Mouse (Mus musculus) hindbrain, embryonic 14.5 days (tissue): ENCODE results near the gene Pitpnm1. TPM values are rescaled to one million over a fixed set of nuclear protein-coding genes. Genes with fewer than 3 reads are reported as not detected.
A peak's percentile ranks its signal among the peaks of the same experiment; 100 is the strongest.

Source experiments
- ATAC-seq: fragments of 200-750 bp; cut with Nextera tagmentation; 2 replicates; pipeline ENCODE4 v1.8.0; 2017; ENCODE audit warnings: moderate number of reproducible peaks, mild to moderate bottlenecking, moderate TSS enrichment, moderate library complexity; ENCODE audit not compliant: low FRiP score
- DNase-seq: peaks from one replicate; pipeline ENCODE4 v3.0.0-alpha.2; 2015; ENCODE audit warnings: low spot score
- H3K27ac ChIP-seq: fragments of 300-500 bp; sonication (generic); 2 replicates; pipeline ENCODE4 v1.5.1; 2014; ENCODE audit warnings: mild to moderate bottlenecking, moderate library complexity
- H3K27me3 ChIP-seq: fragments of 300-500 bp; sonication (generic); 2 replicates; pipeline ENCODE4 v1.6.1; 2014; ENCODE audit warnings: mild to moderate bottlenecking, low read length, mixed read lengths; ENCODE audit not compliant: control insufficient read depth, insufficient read depth
- H3K36me3 ChIP-seq: fragments of 300-500 bp; sonication (generic); replicated peaks from 2 replicates; pipeline ENCODE4 v1.6.1; 2014; ENCODE audit not compliant: control insufficient read depth, insufficient read depth
- H3K4me1 ChIP-seq: fragments of 300-500 bp; sonication (generic); replicated peaks from 2 replicates; pipeline ENCODE4 v1.6.1; 2014; ENCODE audit warnings: antibody characterized with exemption, low read length, mixed read lengths; ENCODE audit not compliant: control insufficient read depth, insufficient read depth
- H3K4me2 ChIP-seq: fragments of 300-500 bp; sonication (generic); replicated peaks from 2 replicates; pipeline ENCODE4 v1.6.1; 2014; ENCODE audit warnings: mild to moderate bottlenecking, moderate library complexity
- H3K4me3 ChIP-seq: fragments of 300-500 bp; sonication (generic); replicated peaks from 2 replicates; pipeline ENCODE4 v1.5.1; 2014; ENCODE audit warnings: mild to moderate bottlenecking, low read length
- H3K9ac ChIP-seq: fragments of 300-500 bp; sonication (generic); 2 replicates; pipeline ENCODE4 v1.6.1; 2014
- H3K9me3 ChIP-seq: fragments of 300-500 bp; sonication (generic); 2 replicates; pipeline ENCODE4 v1.6.1; 2016; ENCODE audit warnings: low read length; ENCODE audit not compliant: control insufficient read depth
- WGBS: fragments of 180-500 bp; shearing (Covaris S2); extraction: QIAGEN DNeasy Blood & Tissue Kit; methylation state at CpG from one replicate; pipeline ENCODE4 v1.1.7; 2014; 5-methylcytosine and 5-hydroxymethylcytosine counted together
- polyA plus RNA-seq: library from polyadenylated mRNA; unstranded; fragments of >200 nt; fragmentation: Nextera tagmentation; extraction: Ambion mirVana; gene quantifications from 2 replicates; pipeline ENCODE4 v1.2.1, GENCODE M21; 2014

The Pitpnm1 gene
- polyA plus RNA-seq, 1 experiment from 2014 or later, result 70.0 TPM

- no peaks in the 10 kb centered on the region for H3K36me3 ChIP-seq
- H3K4me1 ChIP-seq, result peaks cover 48% of the 10 kb centered on the region
- peak overlapping the region; percentile 73 for H3K4me2 ChIP-seq
- peaks cover 9% of the 10 kb centered on the region; the same call in 1 of the 2 replicates for H3K27me3 ChIP-seq
- ATAC-seq (no peak), DNase-seq (no peak)
- peak overlapping the region; percentile 53 for H3K9ac ChIP-seq
- peak overlapping the region; percentile 66 for H3K4me3 ChIP-seq
- no peaks in the 10 kb centered on the region for H3K9me3 ChIP-seq
- 2% methylated on average over 21 of the region's 21 CpGs for WGBS
- no peak overlapping the region for H3K27ac ChIP-seq
Observed at GRCm38 (mm10) chr19:4097441-4097825, 2.4 kb upstream of the Pitpnm1 start.

- ATAC-seq (no peak), DNase-seq (no peak)
- peaks cover 4% of the 10 kb centered on the region for H3K36me3 ChIP-seq
- peaks cover 9% of the 10 kb centered on the region; the same call in 1 of the 2 replicates for H3K27me3 ChIP-seq
- H3K4me1 ChIP-seq, result peaks cover 48% of the 10 kb centered on the region
- H3K4me2 ChIP-seq, result no peak overlapping the region
- no peak overlapping the region for H3K9ac ChIP-seq
- 90% methylated on average over 13 of the region's 13 CpGs for WGBS
- no peak overlapping the region for H3K4me3 ChIP-seq
- no peaks in the 10 kb centered on the region for H3K9me3 ChIP-seq
- no peak overlapping the region for H3K27ac ChIP-seq
Observed at GRCm38 (mm10) chr19:4098426-4098825, 1.4 kb upstream of the Pitpnm1 start.

- Histone ChIP-seq H3K9ac (no peak overlapping the region), H3K4me2 (peak overlapping the region; percentile 86; the same call in 1 of the 2 replicates), H3K36me3 (peaks cover 5% of the 10 kb centered on the region), H3K9me3 (no peaks in the 10 kb centered on the region), H3K4me1 (peaks cover 48% of the 10 kb centered on the region), H3K4me3 (no peak overlapping the region), H3K27ac (no peak overlapping the region), H3K27me3 (peaks cover 9% of the 10 kb centered on the region; the same call in 1 of the 2 replicates)
- WGBS, result 15% methylated on average over 9 of the region's 9 CpGs
- DNase-seq (peak; percentile 87), ATAC-seq (no peak)
Observed at GRCm38 (mm10) chr19:4099056-4099455, 742 bp upstream of the Pitpnm1 start.

GRCm38 (mm10) chr19:4100718-4101261 lies 992 bp downstream of the Pitpnm1 start:
- WGBS, result under 1% methylated on average over 52 of the region's 52 CpGs
- H3K9ac ChIP-seq, result peak overlapping the region; percentile 75

GRCm38 (mm10) chr19:4101466-4101865 lies 1.7 kb downstream of the Pitpnm1 start:
- Histone ChIP-seq H3K27me3 (peaks cover 9% of the 10 kb centered on the region; the same call in 1 of the 2 replicates), H3K4me3 (peak overlapping the region; percentile 64), H3K9me3 (no peaks in the 10 kb centered on the region), H3K9ac (peak overlapping the region; percentile 75), H3K4me1 (peaks cover 41% of the 10 kb centered on the region), H3K4me2 (peak overlapping the region; percentile 86), H3K27ac (peak overlapping the region; percentile 53), H3K36me3 (peaks cover 15% of the 10 kb centered on the region)
- 63% methylated on average over 6 of the region's 6 CpGs for WGBS
- ATAC-seq, result no peak
- no peak for DNase-seq

More at GRCm38 (mm10) chr19:4100718-4101261, 992 bp downstream of the Pitpnm1 start:
- peak; percentile 59 for DNase-seq
- Histone ChIP-seq H3K36me3 (peaks cover 11% of the 10 kb centered on the region), H3K9me3 (no peaks in the 10 kb centered on the region), H3K4me3 (peak overlapping the region; percentile 64), H3K27me3 (peaks cover 9% of the 10 kb centered on the region; the same call in 1 of the 2 replicates), H3K27ac (peak overlapping the region; percentile 53), H3K4me2 (peak overlapping the region; percentile 86), H3K4me1 (peaks cover 48% of the 10 kb centered on the region)
- no peak; the same call in 1 of the 2 replicates for ATAC-seq

GRCm38 (mm10) chr19:4102049-4102448 lies 2.3 kb downstream of the Pitpnm1 start:
- Histone ChIP-seq H3K9me3 (no peaks in the 10 kb centered on the region), H3K4me2 (peak overlapping the region; percentile 86), H3K9ac (peak overlapping the region; percentile 75), H3K27ac (no peak overlapping the region), H3K4me3 (peak overlapping the region; percentile 64), H3K36me3 (peaks cover 15% of the 10 kb centered on the region), H3K27me3 (peaks cover 9% of the 10 kb centered on the region; the same call in 1 of the 2 replicates), H3K4me1 (peaks cover 40% of the 10 kb centered on the region)
- 94% methylated on average over 2 of the region's 2 CpGs for WGBS
- DNase-seq (no peak), ATAC-seq (no peak)

- no peak for ATAC-seq
- Histone ChIP-seq H3K27ac (no peak overlapping the region), H3K27me3 (peaks cover 9% of the 10 kb centered on the region; the same call in 1 of the 2 replicates), H3K4me3 (no peak overlapping the region), H3K9ac (no peak overlapping the region), H3K4me2 (no peak overlapping the region), H3K4me1 (peaks cover 38% of the 10 kb centered on the region), H3K9me3 (no peaks in the 10 kb centered on the region), H3K36me3 (peaks cover 17% of the 10 kb centered on the region)
- 93% methylated on average over 12 of the region's 12 CpGs for WGBS
- no peak for DNase-seq
Observed at GRCm38 (mm10) chr19:4102626-4103025, 2.8 kb downstream of the Pitpnm1 start.

- H3K4me2 ChIP-seq, result no peak overlapping the region
- peaks cover 33% of the 10 kb centered on the region for H3K4me1 ChIP-seq
- WGBS, result 93% methylated on average over 18 of the region's 18 CpGs
Observed at GRCm38 (mm10) chr19:4103294-4103693, 3.5 kb downstream of the Pitpnm1 start.

GRCm38 (mm10) chr19:4103792-4104191 lies 4.0 kb downstream of the Pitpnm1 start:
- no peak overlapping the region for H3K27ac ChIP-seq
- no peak overlapping the region for H3K4me3 ChIP-seq
- H3K27me3 ChIP-seq, result peaks cover 9% of the 10 kb centered on the region; the same call in 1 of the 2 replicates
- peaks cover 27% of the 10 kb centered on the region for H3K36me3 ChIP-seq
- H3K9me3 ChIP-seq, result no peaks in the 10 kb centered on the region
- no peak overlapping the region for H3K4me2 ChIP-seq
- H3K9ac ChIP-seq, result no peak overlapping the region
- WGBS, result 88% methylated on average over 3 of the region's 3 CpGs
- ATAC-seq (no peak), DNase-seq (no peak)
- peaks cover 30% of the 10 kb centered on the region for H3K4me1 ChIP-seq

More at GRCm38 (mm10) chr19:4103294-4103693, 3.5 kb downstream of the Pitpnm1 start:
- Histone ChIP-seq H3K9ac (no peak overlapping the region), H3K27me3 (peaks cover 9% of the 10 kb centered on the region; the same call in 1 of the 2 replicates), H3K27ac (no peak overlapping the region), H3K9me3 (no peaks in the 10 kb centered on the region), H3K36me3 (peaks cover 22% of the 10 kb centered on the region), H3K4me3 (no peak overlapping the region)
- no peak for DNase-seq
- no peak for ATAC-seq
